Mouse (Mus musculus) testis, adult 2 months (tissue): ENCODE results near the gene Chst11.

Experiments used
- CTCF ChIP-seq: fragments of 200-500 bp; IDR thresholded peaks from 2 replicates; pipeline ENCODE4 v1.5.1; 2012; ENCODE audit warnings: low read depth, mild to moderate bottlenecking, inconsistent platforms, low read length, moderate library complexity; ENCODE audit not compliant: control insufficient read depth, insufficient read depth, insufficient replicate concordance
- POLR2A ChIP-seq: fragments of 200-500 bp; IDR thresholded peaks from 2 replicates; pipeline ENCODE4 v1.6.1; 2012; ENCODE audit warnings: low read depth, mild to moderate bottlenecking, inconsistent platforms, low read length, moderate library complexity; ENCODE audit not compliant: control insufficient read depth

DNA sequence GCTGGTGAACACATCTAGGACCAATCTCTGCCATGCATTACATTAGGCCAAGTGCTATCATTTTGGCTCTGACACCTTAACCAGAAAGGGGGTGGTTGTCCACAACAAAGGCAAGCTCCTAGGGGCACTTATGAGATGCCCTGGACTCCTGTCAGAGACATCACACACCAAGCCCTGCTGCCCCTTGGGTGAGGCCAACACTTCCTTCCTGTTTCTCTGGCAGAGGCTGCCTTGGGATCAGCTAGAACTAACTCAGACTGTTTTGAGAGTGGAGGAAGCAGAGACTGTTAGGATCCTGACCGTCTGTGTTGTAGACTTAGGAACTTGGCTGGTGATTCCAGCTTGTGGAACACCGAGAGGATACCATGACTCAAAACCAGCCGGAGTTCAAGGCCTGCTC, 248.7 kb downstream of the Chst11 start:
- TF ChIP-seq POLR2A (no peak), CTCF (no peak)
